Mouse (Mus musculus) liver, adult 10 weeks (tissue): Measurements from ENCODE around the gene Polr3gl. TPM values are rescaled to one million over a fixed set of nuclear protein-coding genes. Genes with fewer than 3 reads are reported as not detected.

Experiments
- polyA plus RNA-seq: library from polyadenylated mRNA; stranded (reverse); fragments of 350-450 nt; fragmentation: Illumina TruSeq; extraction: RNeasy Lipid Tissue Mini Kit (QIAGEN cat#74804); gene quantifications from one replicate; pipeline ENCODE4 v1.2.3, GENCODE M21; 2014; ENCODE audit warnings: low read depth, low replicate concordance

Polr3gl gene
- 22.8 TPM for polyA plus RNA-seq

DNA sequence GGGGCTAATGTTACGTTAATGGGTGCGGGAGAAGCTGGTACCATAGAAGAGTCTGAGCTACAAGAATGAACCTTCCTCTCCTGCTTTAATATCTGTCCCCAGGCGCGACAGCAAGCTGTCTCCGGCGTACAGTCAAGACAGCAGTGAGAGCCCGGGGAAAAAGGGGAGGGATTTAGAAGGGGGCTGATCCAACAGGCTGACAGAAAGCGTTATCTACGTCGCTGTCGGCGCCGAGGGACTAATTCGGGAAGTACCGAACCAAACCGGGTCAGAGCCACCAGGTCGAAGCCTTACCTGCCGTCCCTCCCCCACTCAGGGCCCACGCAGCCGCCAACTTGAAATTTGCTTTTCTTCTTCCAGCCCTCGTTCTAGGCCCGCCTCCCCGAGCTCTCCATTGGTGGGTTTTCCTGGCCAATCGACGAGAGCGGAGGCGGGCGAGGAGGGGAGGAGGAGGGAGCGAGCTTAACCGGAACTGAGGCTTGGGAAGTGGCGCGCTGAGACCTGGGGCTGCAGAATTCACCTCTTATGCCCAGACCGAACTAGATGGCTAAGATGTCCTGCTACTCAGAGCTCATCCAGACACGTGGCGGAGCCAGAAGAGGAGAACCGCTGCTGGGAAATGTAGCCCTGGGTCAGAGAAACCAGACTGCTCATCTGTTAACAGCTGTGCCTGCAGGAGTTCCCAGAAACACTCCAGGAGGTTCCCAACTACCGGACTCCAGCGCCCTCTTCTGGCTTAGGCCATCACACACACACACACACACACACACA lies at the start of gene Polr3gl:
TSS of gene Polr3gl (minus strand) at position 392 of the 771 bp plus-strand sequence.

DNA sequence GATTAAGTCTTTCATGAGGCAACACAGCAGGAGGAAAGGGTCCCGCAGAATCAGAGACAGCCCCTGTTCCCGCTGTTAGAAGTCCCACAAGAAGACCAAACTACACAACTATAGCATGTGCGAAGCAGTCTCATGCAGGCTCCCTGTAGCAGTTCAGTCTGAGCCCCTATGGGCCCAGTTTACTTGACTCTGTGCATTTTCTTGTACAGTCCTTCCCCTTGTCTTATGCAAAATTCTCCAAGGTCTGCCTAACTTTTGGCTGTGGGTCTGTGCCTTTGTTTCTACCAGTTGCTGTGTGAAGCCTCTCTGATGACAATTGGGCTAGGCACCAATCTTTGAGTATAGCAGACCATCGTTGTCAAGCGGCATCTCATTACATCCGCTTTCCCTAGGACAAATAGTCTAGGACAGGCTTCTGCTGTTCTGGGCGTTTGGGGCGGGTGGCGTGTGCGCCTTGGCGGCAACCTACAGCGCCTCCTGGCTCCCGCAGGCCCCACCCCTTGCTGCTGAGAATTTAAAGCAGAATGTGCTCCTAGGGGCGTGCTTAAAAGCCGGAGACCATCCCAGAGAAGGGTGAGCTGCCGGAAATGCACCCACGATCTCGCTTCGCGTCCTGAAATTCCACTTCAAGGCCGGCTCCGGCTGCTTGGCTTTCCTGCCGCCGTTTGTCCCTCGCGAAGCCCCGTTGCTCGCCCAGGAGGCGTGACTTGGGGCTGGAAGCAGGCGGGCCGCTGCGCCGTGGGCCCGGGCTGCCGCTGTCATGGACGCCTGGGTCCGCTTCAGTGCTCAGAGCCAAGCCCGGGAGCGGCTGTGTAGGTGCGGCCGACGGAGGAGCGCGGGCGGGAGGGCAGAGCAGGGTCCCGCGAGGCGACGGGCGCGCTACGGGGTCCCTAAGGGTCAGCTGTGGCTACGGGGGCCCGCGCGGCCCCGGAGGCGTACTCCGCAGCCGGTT lies 41.2 kb upstream of the Polr3gl start, which contains the start of the genes Pex11b and Gm42957:
TSS of gene Pex11b (plus strand) at position 449 of the 952 bp plus-strand sequence.
TSS of gene Gm42957 (plus strand) at position 547 of the 952 bp plus-strand sequence.

DNA sequence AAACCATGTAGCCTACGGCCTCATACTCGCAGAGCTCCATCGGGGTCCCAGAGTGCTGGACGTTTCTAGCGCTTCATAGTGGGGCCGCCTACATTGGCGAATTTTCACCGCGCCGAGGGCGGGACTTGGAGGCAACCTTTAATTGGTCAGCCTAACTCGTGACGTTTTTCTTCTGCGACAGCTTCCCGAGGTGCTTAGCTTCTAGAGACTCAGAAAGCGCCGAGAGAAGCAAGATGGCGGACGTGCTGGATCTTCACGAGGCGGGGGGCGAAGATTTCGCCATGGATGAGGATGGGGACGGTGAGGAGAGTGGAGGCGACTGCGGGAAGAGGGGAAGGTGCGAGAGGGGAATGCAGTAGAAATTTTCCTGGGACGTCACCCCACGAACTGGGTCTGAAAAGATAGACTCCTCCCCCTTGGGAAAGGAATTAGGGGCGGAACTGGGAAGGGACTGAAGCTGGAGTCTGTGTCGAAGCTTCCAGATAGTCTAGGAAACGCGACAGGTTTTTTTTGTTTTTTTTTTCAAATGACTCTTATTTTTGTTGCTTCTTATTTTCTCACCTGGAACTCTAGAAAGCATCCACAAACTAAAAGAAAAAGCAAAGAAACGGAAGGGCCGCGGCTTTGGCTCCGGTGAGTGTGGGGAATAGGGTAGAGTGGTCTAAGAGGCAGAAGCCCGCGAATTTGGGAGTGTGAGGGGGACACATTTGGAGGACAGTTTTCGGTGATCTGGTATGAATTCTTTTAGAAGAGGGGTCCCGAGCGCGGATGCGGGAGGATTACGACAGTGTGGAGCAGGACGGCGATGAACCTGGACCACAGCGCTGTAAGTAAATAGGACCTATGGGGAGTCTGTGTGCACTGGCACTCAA lies 36.0 kb upstream of the Polr3gl start, which contains the start of gene Rbm8a:
TSS of gene Rbm8a (plus strand) at position 205 of the 872 bp plus-strand sequence.

DNA sequence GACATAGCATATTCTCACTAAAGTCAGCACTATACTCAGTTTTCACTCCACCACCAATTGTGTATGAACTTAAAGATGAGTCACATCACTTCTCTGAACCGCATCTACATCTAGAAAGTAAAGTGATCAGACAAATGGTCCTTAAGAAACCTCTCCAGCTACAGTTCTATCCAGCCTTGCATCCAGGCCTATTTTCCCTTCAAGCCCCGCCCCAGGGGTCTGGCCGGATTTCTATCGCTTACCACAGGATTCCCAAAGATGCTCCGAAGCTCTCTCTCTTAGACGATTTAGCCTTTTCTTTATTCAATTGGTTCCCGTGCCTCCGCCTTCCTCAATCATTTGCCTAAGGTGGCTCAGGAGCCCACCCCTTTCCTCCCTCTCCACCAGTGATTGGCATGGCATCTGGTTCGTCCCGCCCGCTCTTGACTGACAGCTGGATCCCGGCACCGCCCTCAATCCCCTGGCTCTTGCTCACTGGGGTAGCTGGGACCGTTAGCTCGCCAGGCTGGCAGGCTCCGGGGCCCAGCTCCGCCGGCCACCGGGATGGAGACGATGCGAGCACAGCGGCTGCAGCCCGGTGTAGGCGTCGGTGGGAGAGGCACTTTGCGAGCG lies 6.8 kb upstream of the Polr3gl start, which contains the start of gene Lix1l:
TSS of gene Lix1l (plus strand) at position 511 of the 612 bp plus-strand sequence.

DNA sequence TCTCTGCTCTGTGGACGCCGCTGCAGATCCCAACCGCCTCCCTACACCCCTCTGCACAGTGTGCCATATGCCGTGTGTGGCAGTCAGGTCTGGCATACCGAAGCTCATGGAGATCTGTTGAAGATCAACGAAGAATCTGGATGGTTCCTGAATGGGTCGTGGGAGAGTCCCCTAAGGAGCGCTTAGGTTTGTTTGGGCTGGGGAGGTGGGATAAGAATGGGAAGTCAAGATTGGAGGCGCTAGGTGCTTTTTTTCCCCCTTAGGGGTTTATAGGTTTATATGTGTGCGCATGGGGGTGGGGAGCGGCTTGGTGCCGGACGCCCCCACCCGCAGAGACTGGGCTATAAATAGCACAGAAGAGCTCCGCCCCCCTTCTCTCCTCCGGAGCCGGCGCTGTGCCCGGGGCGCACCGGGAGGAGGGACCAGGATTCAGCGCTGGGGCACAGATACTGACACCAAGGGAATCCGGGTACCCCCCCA lies 2.3 kb upstream of the Polr3gl start, which contains the start of gene Ankrd34a:
TSS of gene Ankrd34a (plus strand) at position 409 of the 480 bp plus-strand sequence.

DNA sequence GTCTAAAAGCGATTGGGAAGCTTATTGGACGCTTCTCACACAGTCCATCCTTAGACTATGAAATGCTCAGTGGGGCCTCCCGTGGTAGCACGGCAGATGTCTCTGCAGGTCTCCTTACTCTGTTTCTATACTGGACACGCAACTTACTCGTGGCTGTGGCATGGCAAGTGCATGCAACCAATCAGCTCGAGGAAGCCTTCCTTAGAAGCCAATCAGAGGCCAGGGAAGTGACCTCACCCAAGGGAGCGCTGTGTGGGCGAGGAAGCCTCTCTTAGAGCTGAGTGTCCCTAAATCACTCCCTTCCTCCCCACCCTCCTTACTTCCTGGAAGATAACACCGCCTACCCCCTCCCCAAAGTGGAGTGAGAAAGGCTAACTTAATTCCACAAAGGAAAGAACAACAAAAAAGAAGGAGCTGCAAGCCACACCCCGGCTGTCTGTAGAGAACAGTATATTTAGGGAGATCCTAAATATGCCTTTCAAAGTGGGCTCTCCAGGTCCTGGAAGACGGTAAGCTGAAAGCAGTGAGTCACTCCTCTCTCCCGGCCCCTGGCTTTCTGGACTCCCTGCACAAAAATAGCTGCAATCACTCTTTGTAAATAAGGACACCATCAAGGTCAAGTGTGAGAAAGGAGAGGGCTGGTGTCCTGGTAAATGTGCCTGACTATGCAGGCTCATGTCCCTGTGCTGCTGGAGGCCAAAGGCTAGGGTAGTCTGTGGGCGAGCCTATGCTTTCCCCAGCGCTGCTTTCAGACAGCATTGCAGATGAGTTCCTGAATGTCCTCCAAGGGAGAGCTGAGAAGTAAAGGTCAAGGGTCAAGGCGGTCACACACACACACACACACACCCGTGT lies 17.1 kb downstream of the Polr3gl start, which contains the start of gene Gm16253:
TSS of gene Gm16253 (plus strand) at position 295 of the 852 bp plus-strand sequence.

DNA sequence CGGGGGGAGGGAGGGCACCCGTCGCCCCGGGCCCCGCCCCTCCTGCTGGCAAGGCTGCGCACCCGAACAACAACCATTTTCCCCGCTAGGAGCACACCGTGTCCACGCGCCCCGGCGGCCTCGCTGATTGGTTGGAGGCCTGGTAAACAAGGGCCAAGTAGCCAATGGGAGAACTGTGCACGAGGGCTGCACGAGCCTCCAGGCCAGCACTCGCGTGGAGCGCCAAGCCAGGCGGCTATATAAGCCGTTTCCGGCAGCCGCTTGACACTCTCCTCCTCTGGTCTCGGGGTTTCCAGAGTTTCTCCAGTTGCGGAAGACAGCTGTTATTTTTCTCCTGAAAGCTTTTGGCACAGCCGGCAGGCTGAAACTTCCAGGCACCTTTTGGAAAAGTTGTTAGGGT lies 36.3 kb downstream of the Polr3gl start, which contains the start of gene Txnip:
TSS of gene Txnip (plus strand) at position 264 of the 400 bp plus-strand sequence.

Other genes starting within 250 kb of the Polr3gl start
- gene BC107364, start 141.9 kb downstream of the Polr3gl start, polyA plus RNA-seq, result not detected
- gene Hfe2, start 69.0 kb downstream of the Polr3gl start, polyA plus RNA-seq, result 65.1 TPM
- 30.9 TPM for gene Txnip, start 36.2 kb downstream of the Polr3gl start, polyA plus RNA-seq
- gene Gm16253, start 17.2 kb downstream of the Polr3gl start, polyA plus RNA-seq, result not detected
- not detected for gene Ankrd34a, start 2.5 kb upstream of the Polr3gl start, polyA plus RNA-seq
- 3.8 TPM for gene Lix1l, start 7.0 kb upstream of the Polr3gl start, polyA plus RNA-seq
- gene Rbm8a, start 35.8 kb upstream of the Polr3gl start, polyA plus RNA-seq, result 21.6 TPM
- gene Pex11b, start 41.2 kb upstream of the Polr3gl start, polyA plus RNA-seq, result 14.7 TPM
- gene Gm42957, start 41.3 kb upstream of the Polr3gl start, polyA plus RNA-seq, result not detected
- gene Itga10, start 51.4 kb upstream of the Polr3gl start, polyA plus RNA-seq, result 0.26 TPM
- gene Ankrd35, start 76.0 kb upstream of the Polr3gl start, polyA plus RNA-seq, result not detected
- 2.7 TPM for gene Pias3, start 102.2 kb upstream of the Polr3gl start, polyA plus RNA-seq
- gene Nudt17, start 114.4 kb upstream of the Polr3gl start, polyA plus RNA-seq, result not detected
- gene Polr3c, start 133.4 kb upstream of the Polr3gl start, polyA plus RNA-seq, result 11.7 TPM
- gene Rnf115, start 133.5 kb upstream of the Polr3gl start, polyA plus RNA-seq, result 65.2 TPM
- 28.7 TPM for gene Pdzk1, start 235.1 kb upstream of the Polr3gl start, polyA plus RNA-seq
- 0.48 TPM for gene Cd160, start 235.2 kb upstream of the Polr3gl start, polyA plus RNA-seq